Mouse (Mus musculus): ENCODE measurements around the gene Panx3.

The Panx3 gene

GRCm38 (mm10) chr9:37632305-37632704 is 36.7 kb downstream of the Panx3 start:
- no peak for DNase-seq

DNA sequence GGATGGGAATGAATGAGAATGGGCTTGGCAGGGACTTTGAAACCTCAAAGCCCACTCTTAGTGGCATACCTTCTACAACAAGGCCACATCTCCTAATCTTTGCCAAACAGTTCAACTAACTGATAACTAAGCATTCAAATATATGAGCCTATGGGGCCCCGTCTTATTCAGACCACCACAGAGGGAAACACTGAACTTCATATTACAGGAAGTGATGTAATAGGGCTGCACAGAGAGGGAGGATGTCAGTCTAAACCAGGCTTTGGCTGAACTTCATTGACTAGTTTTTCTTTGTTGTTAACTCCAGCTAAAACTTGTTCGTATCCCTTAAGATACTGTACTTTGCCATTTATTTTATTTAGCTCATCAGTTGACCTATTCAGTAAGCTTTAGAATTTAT is 39.1 kb downstream of the Panx3 start:
- DNase-seq: no peak

DNA sequence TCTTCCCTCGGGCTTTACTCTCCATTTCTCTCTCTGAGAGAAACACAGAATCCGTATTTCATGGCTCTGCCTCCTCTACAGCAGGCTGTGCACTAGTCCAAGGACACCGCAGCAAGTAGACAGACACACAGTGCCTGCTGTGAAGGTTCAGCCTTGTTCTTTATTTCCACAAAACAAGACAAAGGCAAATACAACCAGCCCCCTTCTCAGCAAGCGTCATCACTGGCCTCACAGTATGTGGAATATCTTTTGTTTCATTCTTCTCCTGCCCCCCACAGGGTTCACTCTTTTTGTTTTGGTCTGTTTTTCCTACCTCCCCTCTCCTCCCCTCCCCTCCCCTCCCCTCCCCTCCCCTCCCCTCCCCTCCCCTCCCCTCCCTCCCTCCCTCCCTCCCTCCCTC is 40.5 kb downstream of the Panx3 start:
- no peak for DNase-seq

DNA sequence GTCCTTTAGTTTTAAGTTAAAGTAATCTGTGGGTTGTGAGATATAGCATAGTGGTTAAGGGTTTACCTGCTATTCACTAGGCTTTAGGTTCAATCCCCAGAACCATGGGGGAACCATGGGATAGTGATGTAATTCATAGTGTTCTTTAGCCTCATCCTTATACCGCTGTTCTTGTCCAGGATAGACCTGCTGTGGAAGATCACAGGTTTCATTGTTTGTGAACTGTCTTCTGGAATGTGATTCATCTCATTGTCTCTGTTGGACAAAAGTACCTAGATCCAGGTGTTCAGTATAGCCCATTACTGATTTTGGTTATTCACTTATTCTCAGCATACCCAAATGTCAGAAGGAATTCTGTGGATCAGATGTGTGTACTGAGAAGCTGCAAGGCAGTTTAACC is 41.8 kb downstream of the Panx3 start:
- DNase-seq: no peak

GRCm38 (mm10) chr9:37626103-37626567 is 42.9 kb downstream of the Panx3 start:
- DNase-seq: no peak

DNA sequence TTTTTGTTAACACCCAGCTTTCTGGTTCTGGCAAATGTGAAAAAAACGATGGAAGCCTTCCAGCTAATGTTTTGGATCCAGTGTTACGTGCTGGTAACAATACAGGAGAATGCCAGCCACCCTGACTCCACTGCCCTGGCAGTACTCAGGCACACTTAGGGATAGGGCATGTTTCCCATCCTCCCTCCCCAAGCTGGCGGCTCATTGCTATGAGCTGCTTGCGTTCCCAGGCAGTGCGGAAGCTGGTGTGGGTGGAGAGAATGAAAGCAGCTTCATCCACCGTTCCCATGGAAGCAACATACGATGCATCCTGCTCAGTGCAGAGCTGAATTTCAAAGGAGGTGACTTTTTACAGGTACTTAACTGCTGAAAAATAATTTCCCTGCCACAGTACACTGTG is 43.4 kb downstream of the Panx3 start:
- DNase-seq: no peak

DNA sequence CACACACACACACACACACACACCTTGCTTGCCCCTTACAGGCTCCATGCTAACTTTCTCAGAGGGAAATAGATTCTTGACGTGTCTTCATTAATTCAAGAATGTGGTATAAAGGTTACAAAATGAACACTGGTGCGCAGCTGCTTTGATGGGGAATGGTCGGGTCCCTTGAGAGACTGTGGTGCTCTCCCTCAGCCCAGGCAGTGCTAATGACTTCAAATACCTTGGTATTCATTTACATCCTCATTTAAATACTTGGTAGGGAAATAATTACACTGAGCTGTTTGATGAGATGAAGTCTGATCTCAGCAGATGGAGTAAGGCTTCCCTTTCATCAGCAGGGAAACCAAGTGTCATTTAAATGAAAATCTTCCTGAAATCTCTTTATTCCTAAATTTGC is 43.9 kb downstream of the Panx3 start:
- no peak for DNase-seq

GRCm38 (mm10) chr9:37624502-37624901 is 44.5 kb downstream of the Panx3 start:
- no peak for DNase-seq

DNA sequence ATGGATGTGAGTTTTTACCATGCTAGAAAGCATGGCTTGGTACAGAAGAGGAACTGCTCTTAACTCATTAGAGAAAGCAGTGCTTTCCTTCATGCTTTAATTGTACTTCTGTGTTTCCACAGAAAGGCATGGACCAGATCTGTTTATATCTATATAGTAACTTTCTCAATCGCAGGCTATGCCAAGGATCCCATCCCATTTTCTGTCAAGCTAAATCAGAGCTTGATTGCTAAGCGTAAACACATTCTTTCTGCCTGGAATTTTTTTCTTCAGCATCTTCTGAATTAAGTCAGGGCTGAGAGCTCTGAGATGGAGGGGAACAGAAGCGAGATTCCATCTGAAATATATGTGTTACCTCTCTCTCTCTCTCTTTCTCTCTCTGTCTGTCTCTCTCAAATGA is 45.1 kb downstream of the Panx3 start:
- no peak for DNase-seq

DNA sequence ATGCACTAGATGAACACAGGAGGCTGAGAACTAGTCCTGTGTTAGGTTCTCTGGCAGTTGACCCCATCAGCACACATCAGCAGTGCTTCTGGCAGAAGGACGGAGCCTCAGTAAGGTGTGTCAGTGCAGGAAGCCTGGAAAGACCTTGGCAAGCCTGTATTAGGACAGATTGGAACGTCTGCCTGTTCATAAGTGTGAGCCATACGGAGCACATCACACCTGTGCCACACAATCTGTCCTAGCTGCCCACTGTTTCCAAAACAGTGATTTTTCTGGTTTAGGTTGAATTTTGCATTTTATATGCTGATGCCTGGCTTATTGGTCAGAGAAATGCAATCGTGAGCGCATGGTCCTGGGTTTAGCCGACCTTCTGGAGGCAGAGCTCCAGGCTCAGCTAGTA is 47.7 kb downstream of the Panx3 start:
- DNase-seq: no peak

GRCm38 (mm10) chr9:37616770-37617169 is 52.3 kb downstream of the Panx3 start:
- DNase-seq: no peak

DNA sequence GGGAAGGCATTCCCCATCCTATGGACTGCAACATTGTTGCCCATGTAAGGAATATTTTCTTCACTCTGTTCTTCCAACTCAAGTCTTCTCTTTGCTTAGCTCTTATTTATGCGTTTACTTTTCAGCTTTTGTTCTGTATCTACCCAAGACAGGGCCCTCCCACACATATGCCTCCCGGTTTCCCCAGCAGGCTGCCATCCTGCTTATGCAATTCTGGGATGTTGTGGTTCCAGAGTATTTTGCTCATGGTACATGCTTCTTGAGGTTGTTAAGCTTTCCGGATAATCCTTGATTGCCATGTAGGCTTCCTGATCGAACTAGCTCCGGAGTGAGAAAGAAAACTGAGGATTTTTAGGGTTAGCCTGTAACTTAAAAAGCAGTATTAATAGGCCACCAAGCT is 53.8 kb downstream of the Panx3 start:
- DNase-seq: no peak

GRCm38 (mm10) chr9:37614316-37614715 is 54.7 kb downstream of the Panx3 start:
- no peak for DNase-seq

GRCm38 (mm10) chr9:37613911-37614280 is 55.1 kb downstream of the Panx3 start:
- DNase-seq: no peak

GRCm38 (mm10) chr9:37613182-37613910 is 55.7 kb downstream of the Panx3 start, which contains the start of gene Spa17:
Spa17 (minus strand) TSS chr9:37613722.
- DNase-seq: peak; percentile 80 to 86

All from thymus, adult 18-20 months (tissue).